24 mouse cellular contexts compared by ENCODE assay signal in genomic region chr7:118079987-118080386, GRCm38 (mm10). TPM values are rescaled to one million over a fixed set of nuclear protein-coding genes. Genes with fewer than 3 reads are reported as not detected.
DNase-seq lines count a peak whose midpoint lies in the region; ATAC-seq lines count a peak whose summit lies in the region.
"Had no signal": no experiment of that assay in that cellular context is flagged by ENCODE, and none has a peak within 500 bp of the region (broad histone marks: within the 10 kb centered on the region; RNA-seq: fewer than 3 reads in every experiment).

No protein-coding gene starts in this region.

- ATAC-seq in activated CD4-positive, CD25-positive, alpha-beta regulatory T cell, adult 4 months = peak; percentile 23
- 0 out of 2 replicates have a peak, but pooled peaks have one; percentile 20 for ATAC-seq in megakaryocyte progenitor cell, adult 5-6 weeks (replicated peaks; ENCODE audit: poor library complexity)
- ATAC-seq: forebrain, embryonic 14.5 days; intestine, embryonic 15.5 days; midbrain, embryonic 16.5 days; Patski had no signal

- DNase-seq in thymus, postnatal 14 days = peak; percentile 36
- no peak for DNase-seq in frontal cortex, adult 2 months (ENCODE audit: extremely low spot score in 1 of 2, low spot score in 1 of 2)
- no peak for DNase-seq in left cerebral cortex, adult 18-20 months (ENCODE audit: low spot score in 2 of 2)
- no peak for DNase-seq in layer of hippocampus, postnatal 10 days (ENCODE audit: low spot score in 2 of 2)
- DNase-seq in heart, adult 8-10 months (ENCODE audit: low spot score) = no peak
- DNase-seq: adrenal gland, postnatal 25 days; B cell, adult 2 months; cerebellum, adult 11-12 months; cerebellum, postnatal 36 days; gastrocnemius, postnatal 36 days; heart, adult 2 months; heart, postnatal 10 days; kidney, adult 2 months; kidney, postnatal 4 days; layer of hippocampus, postnatal 36 days; liver; lung, adult 2 months; lung, postnatal 10 days had no signal

RNA-seq across cellular contexts. Expression of gene Rps15a, which starts 36.0 kb away (rescaled TPM):
- 1,000 to 10,000 TPM; 1,580 to 2,609 TPM for polyA plus RNA-seq in activated CD4-positive, CD25-positive, alpha-beta regulatory T cell, adult 4 months (2017; shearing (Covaris generic))
- 2,608 and 2,622 TPM in 2 replicates for total RNA-seq in megakaryocyte progenitor cell, adult 5-6 weeks (2015)
- total RNA-seq in megakaryocyte progenitor cell, adult 5-6 weeks (2017) = 871 and 1,175 TPM in 2 replicates
- 826 and 1,363 TPM in 2 replicates for polyA plus RNA-seq in frontal cortex, adult 2 months (2012; rRNA removed)
- 100 to 1,000 TPM; 369 to 387 TPM for total RNA-seq in left cerebral cortex, adult 18-20 months (2021)
- 100 to 1,000 TPM; 514 TPM for total RNA-seq in layer of hippocampus, postnatal 10 days (2021)
- total RNA-seq in heart, adult 8-10 months (2022) = 100 to 1,000 TPM; 436 to 548 (median 491) TPM

RNA-seq across cellular contexts. Expression of gene Arl6ip1, which starts 49.5 kb away (rescaled TPM):
- 100 to 1,000 TPM; 451 to 533 TPM for polyA plus RNA-seq in activated CD4-positive, CD25-positive, alpha-beta regulatory T cell, adult 4 months (2017; shearing (Covaris generic))
- total RNA-seq in megakaryocyte progenitor cell, adult 5-6 weeks (2015) = 231 and 246 TPM in 2 replicates
- 214 and 220 TPM in 2 replicates for total RNA-seq in megakaryocyte progenitor cell, adult 5-6 weeks (2017)
- polyA plus RNA-seq in frontal cortex, adult 2 months (2012; rRNA removed) = 251 and 293 TPM in 2 replicates
- 100 to 1,000 TPM; 250 to 268 TPM for total RNA-seq in left cerebral cortex, adult 18-20 months (2021)
- total RNA-seq in layer of hippocampus, postnatal 10 days (2021) = 100 to 1,000 TPM; 225 to 227 TPM
- 10 to 100 TPM; 23.2 to 25.6 (median 23.4) TPM for total RNA-seq in heart, adult 8-10 months (2022)

Comparison
In these comparisons a context has a peak if more than half of its experiments do, and no peak if none do; other contexts are left out.
1. RNA of gene Arl6ip1, which starts 49.5 kb away (total RNA-seq): 250 to 268 TPM in left cerebral cortex, adult 18-20 months, 214 to 246 TPM in megakaryocyte progenitor cell, adult 5-6 weeks and 225 to 227 TPM in layer of hippocampus, postnatal 10 days; 23.2 to 25.6 TPM in heart, adult 8-10 months; every median in the first group is over 4 times any median in the second.